Comparison of ENCODE assay signal across 9 mouse cellular contexts in genomic region chr1:186358011-186358670, GRCm38 (mm10).
A peak's percentile ranks its signal among the peaks of the same experiment; 100 is the strongest.
DNase-seq lines count a peak whose midpoint lies in the region; ATAC-seq and TF ChIP-seq lines count a peak whose summit lies in the region.
"Had no signal": no experiment of that assay in that cellular context is flagged by ENCODE, and none has a peak within 500 bp of the region (broad histone marks: within the 10 kb centered on the region; RNA-seq: fewer than 3 reads in every experiment).

No protein-coding gene starts in this region.

- no peak for ATAC-seq in cerebellum, adult (ENCODE audit: insufficient number of reproducible peaks, low FRiP score, low TSS enrichment)

- no peaks in the 10 kb centered on the region for H3K4me1 ChIP-seq in cerebellum, adult 2 months (ENCODE audit: control insufficient read depth, insufficient read depth, low read length)
- H3K4me1 ChIP-seq: megakaryocyte, embryonic 14.5 days had no signal

- H3K4me3 ChIP-seq in cerebellum, adult 2 months (replicated peaks; ENCODE audit: insufficient read depth, low read depth, low read length) = no peak overlapping the region
- H3K4me3 ChIP-seq: megakaryocyte, embryonic 14.5 days had no signal

- DNase-seq in cerebellum, adult 9-10 months = peak; percentile 1
- DNase-seq in adrenal gland, adult 2 months = peak; percentile 13
- DNase-seq in heart, adult 18-20 months = peak; percentile 66 to 80
- DNase-seq in kidney, postnatal 25 days = peak; percentile 57 to 73
- no peak for DNase-seq in right cerebral cortex, postnatal 4 days
- DNase-seq in cerebellum, adult 2 months = no peak
- no peak for DNase-seq in left cerebral cortex, adult 9 months (ENCODE audit: low spot score in 2 of 2)

- TF ChIP-seq POLR2A in cerebellum, adult 2 months (IDR thresholded peaks at IDR 0.05; ENCODE audit: borderline replicate concordance, insufficient read depth, low read length) = no peak

- WGBS in cerebellum, adult 2 months = 76% methylated on average over 15 of the region's 15 CpGs

- TF ChIP-seq CTCF in cerebellum, adult 2 months (IDR thresholded peaks at IDR 0.05; ENCODE audit: borderline replicate concordance, insufficient read depth, low read depth, low read length) = no peak

- no peaks in the 10 kb centered on the region for H3K27me3 ChIP-seq in cerebellum, adult 2 months (ENCODE audit: control insufficient read depth, insufficient read depth, low read length)
- H3K27me3 ChIP-seq: megakaryocyte, embryonic 14.5 days had no signal

- no peak overlapping the region for H3K27ac ChIP-seq in cerebellum, adult 2 months (ENCODE audit: insufficient read depth, low read length)

Comparison
In these comparisons a context has a peak if more than half of its experiments do, and no peak if none do; other contexts are left out.
1. DNase-seq: peak in cerebellum, adult 9-10 months (single experiment), adrenal gland, adult 2 months (single experiment), heart, adult 18-20 months (2 of 2) and kidney, postnatal 25 days (2 of 2); none in right cerebral cortex, postnatal 4 days (single experiment), cerebellum, adult 2 months (0 of 2) and left cerebral cortex, adult 9 months (0 of 2).